Mouse (Mus musculus) spleen, postnatal 4 days (tissue): ENCODE data around the gene Rasgef1b.

Source experiments
- DNase-seq, 2 experiments: peaks; one replicate each; pipeline ENCODE4 v3.0.0; 2022; ENCODE audit warnings: low spot score in 2 of 2

Rasgef1b gene

DNA sequence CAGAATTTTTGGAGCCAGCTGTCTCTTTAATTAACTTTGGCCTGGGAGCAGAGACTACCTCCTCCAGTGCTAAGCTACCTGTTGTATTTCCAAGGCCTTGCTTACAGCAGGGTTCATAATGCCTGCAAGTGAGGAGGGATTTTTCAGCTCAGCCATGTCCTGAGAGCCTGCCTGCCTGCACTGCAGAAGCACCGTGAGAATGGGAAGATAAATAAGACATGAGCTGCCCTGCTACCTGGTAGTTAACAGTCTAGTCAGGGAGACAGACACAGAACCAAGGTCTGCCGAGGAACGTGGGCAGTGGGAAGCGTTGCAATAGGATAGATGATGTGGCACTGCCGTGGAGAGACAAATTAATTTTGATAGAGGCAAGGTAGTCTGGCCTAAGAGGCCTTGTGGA, 277.4 kb downstream of the Rasgef1b start:
- no peak for DNase-seq

DNA sequence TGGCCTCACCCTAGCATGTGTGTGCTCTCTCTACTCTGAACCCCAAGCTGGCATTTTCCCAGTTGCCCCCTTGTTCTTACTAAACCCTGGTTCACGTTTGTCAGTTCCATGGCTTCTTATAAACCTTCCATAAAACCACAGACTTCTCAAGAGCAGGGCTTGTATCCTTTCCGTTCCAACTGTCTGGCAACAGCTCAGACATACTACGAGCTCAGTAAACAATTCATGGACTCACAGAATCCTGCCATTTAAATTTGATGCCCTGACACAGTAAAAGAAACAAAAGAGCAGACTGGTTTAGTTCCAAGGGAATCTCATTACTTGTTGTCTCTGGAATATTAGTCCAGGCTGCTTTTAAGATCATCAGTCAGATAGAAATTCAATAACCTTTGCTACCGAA, 277.9 kb downstream of the Rasgef1b start:
- DNase-seq: no peak

DNA sequence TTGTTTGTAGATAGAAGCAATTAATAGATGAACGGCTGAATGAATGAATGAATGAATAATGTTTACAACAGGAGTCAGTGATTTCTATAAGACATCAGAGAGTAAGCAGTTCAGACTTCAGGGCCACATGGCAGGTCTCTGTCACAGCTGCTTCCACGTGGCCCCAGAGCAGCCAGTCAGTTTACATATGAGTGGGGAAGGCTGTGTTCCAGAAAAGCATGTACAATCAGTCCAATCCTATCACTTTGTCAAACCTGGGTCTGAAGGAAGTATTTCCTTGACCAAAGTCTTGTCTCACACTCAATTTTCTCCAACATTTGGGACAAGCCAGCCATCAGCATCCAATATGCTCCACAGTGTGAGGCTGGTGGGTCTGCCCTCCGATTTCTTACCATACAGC, 278.4 kb downstream of the Rasgef1b start:
- DNase-seq: no peak

DNA sequence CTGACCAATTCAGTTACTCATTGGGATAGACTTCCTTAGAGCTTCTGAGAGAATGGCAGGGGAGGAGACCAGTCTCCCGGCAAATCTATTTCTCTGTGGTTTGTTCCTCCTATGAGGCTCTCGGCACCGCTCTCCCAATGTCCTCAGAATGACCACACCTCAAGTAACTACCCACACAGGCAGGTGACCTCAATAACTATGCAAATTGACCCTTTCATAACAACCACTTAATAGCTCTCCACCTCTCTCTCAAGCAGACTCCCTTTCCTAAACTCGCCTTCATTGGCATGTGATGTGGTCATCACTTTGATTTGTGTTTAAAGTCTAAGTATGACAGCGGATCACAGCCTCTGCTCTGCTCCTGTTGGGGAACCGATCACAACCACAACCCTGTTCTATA, 281.4 kb downstream of the Rasgef1b start:
- DNase-seq: no peak

DNA sequence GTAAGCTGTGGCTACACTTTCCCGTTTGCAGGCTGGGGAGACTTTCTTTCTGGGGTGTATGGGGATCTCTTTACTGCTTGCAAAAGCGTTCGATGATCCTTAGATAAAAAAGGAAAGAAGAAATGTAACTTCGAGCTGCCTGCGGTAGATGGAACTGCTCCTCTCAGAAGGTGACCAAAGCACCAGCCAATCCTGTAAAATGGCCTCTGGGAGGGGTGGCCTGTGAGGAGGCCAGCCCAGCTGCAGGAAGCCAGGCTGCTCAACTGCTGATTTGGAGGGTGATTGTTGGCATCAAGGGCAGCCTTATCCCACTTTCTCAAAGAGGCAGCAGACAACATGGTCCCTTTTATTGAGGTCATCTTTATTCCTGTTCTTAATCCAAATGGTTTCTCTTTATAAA, 283.6 kb downstream of the Rasgef1b start:
- no peak for DNase-seq

DNA sequence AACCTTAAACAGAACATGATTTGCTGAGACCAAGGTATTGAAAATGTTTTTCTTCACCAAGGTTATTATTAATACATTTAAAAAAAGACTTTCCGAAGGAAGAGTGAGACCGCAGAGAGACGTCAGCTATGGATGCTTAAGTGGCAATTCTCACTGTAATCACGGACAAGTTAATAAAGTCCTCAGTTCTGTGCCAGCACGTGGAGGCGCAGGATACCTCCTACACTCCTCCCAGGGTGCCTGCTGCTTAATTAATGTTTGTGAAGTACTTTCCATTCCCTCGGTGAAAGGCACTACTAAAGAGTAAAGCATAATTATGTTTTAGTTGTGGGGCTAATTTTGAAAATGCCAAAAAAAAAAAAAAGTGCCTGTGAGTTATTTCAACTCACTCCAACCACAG, 284.1 kb downstream of the Rasgef1b start:
- no peak for DNase-seq

DNA sequence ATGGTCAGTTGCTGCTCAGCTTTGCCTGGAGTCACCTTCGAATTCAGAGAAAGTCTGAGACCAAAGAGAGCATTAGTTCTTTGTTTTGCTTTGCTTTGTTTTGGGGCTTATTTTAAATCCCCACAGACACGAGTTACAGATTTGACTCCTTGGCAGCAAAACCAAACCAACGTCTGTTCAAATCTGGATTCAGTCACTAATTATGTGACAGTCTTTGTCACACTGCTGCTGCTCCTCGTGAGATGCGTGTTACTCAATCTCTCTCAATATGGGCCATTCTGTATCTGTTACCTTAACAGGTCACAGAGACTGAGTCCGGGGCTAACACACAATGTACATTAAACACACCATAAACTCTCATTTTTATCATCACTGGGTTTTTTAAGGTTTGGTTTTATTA, 288.8 kb downstream of the Rasgef1b start:
- no peak for DNase-seq

DNA sequence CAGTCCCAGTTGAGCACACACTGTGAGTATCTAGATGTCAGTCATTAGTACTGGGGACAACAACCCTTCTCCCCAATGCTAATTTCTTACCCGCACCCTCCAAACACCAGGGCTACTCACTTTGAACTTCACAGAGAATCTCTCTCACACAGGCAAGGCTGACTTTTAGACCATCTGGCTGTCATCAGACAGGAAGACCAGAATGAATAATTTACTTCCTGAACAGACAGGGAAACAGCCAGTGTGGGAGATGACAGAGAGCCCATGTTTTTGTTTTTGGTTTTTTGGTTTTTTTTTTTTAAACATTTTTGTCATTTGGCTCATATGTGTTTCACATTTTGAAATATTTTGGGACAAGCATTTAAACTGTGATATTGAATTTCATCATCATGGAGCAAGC, 290.3 kb downstream of the Rasgef1b start:
- no peak for DNase-seq

DNA sequence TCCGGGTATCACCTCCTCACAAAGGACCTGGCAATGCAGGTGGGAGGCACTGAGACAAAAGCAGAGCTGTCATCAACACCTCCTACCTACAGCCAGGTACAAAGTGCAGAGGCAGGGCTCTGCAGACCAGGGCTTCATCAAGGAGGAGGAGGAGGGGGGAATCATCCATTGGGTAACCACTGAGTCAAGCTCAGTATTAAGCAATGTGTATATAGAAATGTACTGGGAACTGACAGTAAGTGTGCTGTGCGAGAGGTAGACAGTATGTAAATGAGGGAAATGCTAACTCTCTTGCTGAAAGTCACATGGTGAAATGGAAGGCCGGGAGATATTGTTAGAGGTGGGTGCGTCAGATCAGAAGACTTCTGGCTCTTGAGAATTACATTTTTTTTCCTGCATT, 294.6 kb downstream of the Rasgef1b start:
- DNase-seq: no peak

DNA sequence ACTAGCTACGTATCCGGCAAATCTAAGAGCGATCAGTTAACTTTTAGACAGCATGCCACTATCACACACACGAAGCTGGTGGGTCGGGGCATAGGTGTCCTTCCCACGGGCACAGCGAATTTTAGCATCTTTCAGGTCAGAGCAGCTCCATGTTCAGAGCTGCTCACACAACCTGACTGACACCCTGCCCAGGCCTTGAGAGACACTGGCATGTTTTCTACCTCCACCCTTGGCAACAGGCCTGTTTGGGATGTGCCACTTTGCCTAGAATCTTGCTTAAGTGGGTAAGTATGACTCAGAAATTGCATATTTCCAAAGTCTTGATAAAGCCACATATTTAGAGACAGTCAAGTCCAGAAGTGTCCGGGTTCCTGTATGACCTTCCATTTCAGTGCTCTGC, 296.4 kb downstream of the Rasgef1b start:
- no peak for DNase-seq

DNA sequence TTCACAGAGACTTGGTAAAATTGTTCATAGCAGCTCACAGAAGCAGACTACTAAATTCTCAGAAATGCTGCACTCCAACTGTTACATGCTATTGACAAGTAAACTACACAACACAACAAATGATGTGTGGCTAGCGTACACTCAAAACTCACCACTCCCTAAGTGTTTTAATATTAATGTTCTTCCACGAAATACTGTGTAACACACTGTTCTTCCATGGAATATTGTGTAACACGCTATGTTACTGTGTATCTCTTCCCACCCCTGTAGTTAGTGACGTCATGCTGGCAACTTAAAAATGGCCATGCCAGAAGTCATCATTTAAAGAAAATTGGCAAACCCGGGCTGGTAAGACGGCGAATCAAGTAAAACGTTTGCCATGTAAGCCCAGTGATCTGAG, 299.6 kb downstream of the Rasgef1b start:
- no peak for DNase-seq

DNA sequence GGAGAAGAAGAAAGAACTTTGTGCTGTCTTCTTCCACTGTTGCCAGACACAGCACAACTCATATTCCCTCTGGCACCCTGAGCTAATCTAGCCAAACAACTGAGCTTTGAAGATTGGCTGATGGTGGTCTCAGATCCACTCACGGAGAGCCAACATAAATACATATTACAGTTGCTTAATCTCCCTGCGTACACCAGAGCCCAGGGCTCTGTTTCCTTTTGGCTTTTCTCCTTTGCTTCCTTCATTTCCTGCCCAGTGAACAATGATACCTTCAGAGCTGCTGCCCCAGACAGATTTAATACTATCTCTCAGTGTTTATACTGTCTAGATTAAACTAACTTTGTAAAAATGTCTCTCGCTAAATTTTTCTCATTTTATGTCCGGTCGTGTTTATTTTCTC, 300.2 kb downstream of the Rasgef1b start:
- DNase-seq: no peak

DNA sequence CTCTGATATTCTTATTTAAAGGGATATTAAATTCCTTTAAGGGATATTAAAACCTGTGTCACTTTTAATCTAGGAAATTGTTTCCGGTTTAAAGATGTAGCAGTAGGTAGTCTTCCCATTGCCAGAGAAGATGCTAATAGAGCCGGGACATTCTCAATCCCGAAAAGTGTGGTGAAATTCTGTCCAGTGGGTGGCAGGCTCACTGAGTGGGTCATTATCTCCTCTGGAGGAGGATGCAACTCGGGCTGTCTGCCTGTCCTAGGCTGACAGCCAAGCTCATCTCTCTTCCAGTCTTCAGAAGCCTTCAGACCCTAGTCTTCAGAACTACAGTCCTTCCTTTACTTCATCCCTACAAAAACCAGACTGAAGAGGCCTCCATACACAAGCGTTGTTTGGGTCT, 305.6 kb downstream of the Rasgef1b start:
- no peak for DNase-seq

DNA sequence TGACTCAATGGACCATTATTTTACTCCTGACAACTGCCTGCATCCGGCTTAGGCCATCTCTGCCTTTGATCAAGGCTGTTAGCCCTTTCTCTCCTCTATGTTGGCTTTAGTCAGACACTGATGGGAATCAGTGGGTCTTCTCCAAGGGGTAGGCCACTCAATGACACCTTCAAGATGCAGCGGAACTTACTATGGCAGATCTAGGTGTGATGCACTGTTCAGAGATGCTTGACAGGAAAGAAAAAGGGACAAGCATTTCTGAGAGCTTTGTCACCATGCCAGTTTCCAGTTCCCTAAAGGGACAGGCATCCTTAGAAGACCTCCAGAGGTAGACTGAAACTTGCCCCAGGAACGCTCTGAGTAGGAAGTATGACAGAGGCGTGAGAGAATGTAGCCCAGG, 306.0 kb downstream of the Rasgef1b start:
- DNase-seq: no peak

DNA sequence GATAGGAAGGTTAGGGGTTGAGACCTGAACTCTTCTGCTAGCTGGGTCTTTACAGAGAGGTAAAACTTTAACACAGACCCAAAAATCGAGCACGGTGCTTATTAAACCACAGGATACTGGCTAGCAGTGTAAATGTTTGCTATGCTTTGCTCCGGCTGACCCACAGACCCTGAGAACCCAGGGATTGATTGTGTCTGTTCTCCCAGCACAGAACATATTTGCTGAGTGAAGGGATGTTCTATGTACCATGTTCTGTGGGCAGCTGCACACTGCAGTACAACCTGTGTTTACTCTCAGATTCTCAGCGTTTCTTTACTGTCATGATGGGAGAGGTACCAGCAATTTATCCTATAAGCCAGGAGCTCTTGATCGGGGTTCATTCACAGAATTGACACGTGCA, 306.8 kb downstream of the Rasgef1b start:
- DNase-seq: no peak

DNA sequence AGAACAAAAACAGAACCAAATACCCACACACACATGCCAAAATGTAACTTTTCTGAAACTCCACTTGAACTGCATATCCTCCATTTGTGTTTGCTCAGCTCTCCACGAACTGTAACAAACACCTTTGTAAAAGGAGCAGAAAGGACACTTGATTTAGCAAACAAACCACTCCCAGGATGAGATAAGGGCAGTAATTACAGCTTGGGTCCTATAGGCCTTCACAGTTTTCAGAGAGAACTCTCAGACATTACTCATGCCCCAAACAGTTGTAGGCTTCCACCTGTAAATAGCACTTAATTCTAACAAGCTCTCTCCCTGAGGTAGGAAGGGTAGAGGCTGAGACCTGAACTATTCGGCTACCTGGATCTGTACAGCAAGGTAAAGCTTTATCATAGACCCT, 309.0 kb downstream of the Rasgef1b start:
- DNase-seq: no peak

DNA sequence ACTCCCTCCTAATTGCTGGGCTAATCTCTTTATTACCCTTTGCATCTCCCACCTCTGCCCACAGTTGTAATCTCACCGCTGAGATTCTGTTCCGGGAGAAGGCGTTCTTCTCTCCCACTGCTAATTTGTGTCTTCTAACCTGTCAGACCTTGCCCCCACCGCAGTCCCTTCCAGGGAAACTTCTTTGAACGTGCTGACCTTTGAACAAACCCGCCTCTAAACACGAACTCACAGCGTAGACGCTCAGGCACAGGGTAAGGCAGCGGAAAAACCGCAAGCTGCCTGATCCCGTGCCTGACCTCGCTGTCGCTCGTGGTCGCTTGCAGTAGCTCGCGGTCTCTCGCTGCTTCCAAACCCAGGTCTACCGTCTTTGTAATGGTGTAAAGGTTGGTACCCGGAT, 312.0 kb downstream of the Rasgef1b start:
- no peak for DNase-seq

DNA sequence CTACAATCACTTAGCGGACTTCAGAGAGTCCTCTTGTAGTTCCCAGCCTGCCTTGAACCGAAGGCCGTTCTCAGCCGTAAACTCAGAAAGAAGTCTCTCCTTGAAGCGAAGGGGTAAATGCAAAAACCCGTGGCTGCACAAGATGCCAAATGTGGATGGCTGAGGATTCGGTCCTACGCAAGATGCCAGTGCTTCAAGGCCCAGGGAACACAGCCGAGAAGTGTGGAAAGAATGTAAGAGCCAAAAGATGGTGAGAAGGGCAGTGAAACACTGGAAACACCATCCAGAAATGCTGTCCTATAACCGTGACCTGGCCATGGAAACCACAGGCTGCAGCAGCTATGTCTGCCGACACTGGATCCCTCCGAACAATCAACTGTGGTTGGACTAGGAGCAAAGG, 313.2 kb downstream of the Rasgef1b start:
- DNase-seq: no peak

DNA sequence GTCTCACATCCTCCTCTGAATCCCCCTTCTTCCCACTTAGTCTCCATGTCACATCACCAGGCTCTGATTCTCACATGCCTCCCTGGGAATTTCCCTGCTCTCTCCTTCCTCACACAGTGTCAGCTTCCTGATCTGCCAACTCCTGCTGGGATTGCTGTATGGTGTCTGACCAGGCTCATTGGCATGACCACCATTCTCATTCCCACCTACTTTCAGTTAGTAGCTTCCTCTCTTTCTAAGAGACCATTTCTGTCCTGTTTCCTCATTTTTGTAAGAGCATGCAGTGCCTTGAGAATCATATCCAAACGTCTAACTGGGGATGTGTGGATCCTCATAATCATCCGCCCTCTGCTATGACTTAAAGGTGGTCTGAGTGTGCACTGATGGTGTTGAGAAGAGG, 313.8 kb downstream of the Rasgef1b start:
- DNase-seq: no peak

DNA sequence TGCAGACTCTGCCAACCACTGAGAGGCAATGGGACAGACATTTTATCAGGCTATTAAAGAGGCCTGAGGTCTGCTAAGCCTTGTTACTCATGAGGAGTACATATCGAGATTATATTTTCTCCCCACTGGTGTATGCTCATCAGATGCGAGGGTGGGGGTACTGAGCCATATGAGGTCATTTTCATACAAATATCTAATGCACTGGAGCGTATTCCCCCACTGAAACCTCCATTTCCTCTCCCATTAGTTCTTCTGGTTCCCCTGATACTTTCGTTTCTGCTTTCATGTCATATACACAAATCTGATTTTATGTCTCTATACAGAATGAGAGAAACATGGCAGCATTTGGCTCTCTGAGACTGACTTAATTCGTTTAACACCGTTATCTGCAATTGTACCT, 314.6 kb downstream of the Rasgef1b start:
- DNase-seq: no peak

DNA sequence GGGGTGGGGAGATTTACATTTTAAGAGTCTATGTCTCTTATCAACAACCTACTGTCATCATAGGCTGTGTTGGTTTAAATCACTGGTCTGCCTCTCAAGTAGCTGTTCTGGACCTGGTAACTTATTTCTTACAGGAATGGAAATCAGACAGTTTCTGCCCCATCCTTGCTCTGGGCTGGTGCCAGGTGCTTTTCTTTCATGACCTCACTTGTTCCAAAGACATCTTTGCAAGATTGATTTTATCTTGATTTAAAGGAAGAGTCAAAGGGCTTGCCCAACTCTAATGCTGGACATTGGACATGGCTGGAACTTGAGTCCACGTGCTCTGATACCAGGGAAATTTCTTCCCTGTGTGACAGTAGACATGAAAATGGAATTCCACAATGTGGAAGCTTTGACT, 315.0 kb downstream of the Rasgef1b start:
- no peak for DNase-seq

DNA sequence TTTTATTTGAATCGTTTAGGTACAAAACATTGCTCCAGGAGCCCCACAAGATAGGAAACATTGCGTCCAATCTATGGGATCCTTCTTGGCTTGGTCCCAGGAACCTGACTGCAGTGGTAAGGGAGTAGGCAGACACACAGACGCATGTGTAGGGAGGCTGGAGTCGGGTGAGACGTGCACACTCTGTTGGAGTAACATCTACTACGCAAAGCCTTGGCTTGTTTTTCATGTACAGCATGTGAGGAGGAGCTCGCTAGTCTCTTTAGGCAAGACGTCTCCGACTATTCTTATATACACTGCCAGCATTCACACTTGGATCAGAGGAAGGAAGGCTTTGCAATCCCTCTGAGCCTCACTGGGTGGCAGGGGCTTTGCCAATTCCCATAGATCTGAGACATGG, 315.5 kb downstream of the Rasgef1b start:
- no peak for DNase-seq

DNA sequence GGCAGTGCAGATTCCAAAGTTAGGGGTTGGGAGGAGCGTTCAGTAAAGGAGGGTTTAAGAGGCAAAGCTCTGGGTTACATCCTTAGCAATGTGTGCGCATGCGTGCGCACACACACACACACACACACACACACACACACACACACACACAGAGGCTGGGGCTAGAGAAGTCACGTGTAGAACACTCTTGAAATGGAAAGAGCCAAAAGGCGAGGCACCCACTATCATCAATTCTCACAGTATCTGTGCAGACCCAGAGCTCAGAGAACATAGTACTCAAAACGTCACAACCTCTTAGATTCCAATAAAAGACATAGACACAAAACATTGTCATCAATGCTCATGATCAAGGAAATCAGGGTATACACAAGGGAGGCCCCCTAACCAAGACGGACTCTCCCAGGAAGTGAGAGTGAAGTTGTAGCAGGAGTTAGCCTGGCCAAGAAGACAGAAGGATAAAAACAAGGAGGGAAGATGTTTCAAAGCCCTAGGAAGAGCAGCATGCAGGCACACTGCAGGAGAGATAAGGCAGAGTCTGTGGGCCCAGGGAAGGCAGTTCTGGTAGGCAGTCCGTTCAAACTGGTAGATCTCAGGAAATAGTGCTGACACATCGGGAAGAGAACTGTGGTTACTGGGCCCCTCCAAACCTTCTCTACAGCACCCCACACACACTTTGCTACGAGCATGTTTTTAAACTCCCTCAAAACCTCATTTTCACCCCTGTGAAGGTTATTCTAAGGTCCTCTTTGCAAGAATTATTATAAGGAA, 324.3 kb downstream of the Rasgef1b start:
- DNase-seq: no peak

DNA sequence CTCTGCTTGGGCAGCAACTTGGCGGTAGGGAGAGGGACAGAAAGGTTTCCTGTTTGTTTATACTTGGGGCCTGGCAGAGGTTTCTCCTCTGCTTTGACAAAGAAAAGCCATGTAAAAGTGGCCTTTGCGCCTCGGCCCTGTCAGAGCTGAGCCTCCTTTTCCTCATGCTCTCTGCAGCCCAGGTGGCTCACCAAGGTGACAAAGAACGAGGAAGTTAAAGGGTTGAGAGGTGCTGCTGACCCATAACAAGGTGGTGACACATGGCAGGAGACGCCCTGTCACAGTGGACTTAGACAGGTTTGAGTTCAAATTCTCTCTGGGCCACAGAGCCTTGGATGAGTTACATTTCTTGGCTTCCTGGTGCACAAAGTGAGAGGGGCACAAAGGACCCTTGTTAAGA, 325.5 kb downstream of the Rasgef1b start:
- no peak for DNase-seq
